Mouse (Mus musculus): ENCODE data around the gene Gjc1. TPM values are rescaled to one million over a fixed set of nuclear protein-coding genes. Genes with fewer than 3 reads are reported as not detected.
A peak's percentile ranks its signal among the peaks of the same experiment; 100 is the strongest.

Gjc1 gene
- 0.91 and 1.4 TPM in 2 replicates for polyA plus RNA-seq (2015; fragmentation: Nextera tagmentation; extraction: Ambion mirVana)

- H3K9me3 ChIP-seq (replicated peaks; ENCODE audit: control insufficient read depth, low read length), result no peaks in the 10 kb centered on the region
- H3K27ac ChIP-seq (ENCODE audit: low read length), result no peak within 1 kb of the TSS
- peak within 1 kb of the TSS; percentile 74 for H3K4me2 ChIP-seq (ENCODE audit: low read depth, low read length)
- no peaks in the 10 kb centered on the region for H3K36me3 ChIP-seq (ENCODE audit: control insufficient read depth, insufficient read depth)
- H3K4me1 ChIP-seq (ENCODE audit: control insufficient read depth, low read depth, low read length), result peaks cover 3% of the 10 kb centered on the region; the same call in 1 of the 2 replicates
- under 1% methylated on average over 79 of the region's 97 CpGs for WGBS (ENCODE audit: insufficient replicate concordance)
- H3K4me3 ChIP-seq (ENCODE audit: low read depth, low read length), result peak within 1 kb of the TSS; percentile 56
- peak within 1 kb of the TSS; percentile 21; the same call in 1 of the 2 replicates for H3K9ac ChIP-seq (ENCODE audit: low read depth, low read length)
- ATAC-seq (ENCODE audit: low read depth), result no peak
- H3K27me3 ChIP-seq (ENCODE audit: control insufficient read depth, insufficient read depth, low read depth, low read length), result peaks cover 62% of the 10 kb centered on the region
Measured at GRCm38 (mm10) chr11:102819021-102819782, at the start of gene Gjc1. Gene Gjc1 (minus strand): TSS chr11:102819700.

- no peak overlapping the region for H3K27ac ChIP-seq (ENCODE audit: low read length)
- H3K27me3 ChIP-seq (ENCODE audit: control insufficient read depth, insufficient read depth, low read depth, low read length), result no peaks in the 10 kb centered on the region
- H3K4me2 ChIP-seq (ENCODE audit: low read depth, low read length), result no peak overlapping the region
- H3K4me1 ChIP-seq (ENCODE audit: control insufficient read depth, low read depth, low read length), result no peaks in the 10 kb centered on the region
- peaks cover 50% of the 10 kb centered on the region for H3K36me3 ChIP-seq (ENCODE audit: control insufficient read depth, insufficient read depth)
- 47% methylated on average over 4 of the region's 4 CpGs for WGBS (ENCODE audit: insufficient replicate concordance)
- H3K4me3 ChIP-seq (ENCODE audit: low read depth, low read length), result no peak overlapping the region
- no peak overlapping the region for H3K9ac ChIP-seq (ENCODE audit: low read depth, low read length)
- no peaks in the 10 kb centered on the region for H3K9me3 ChIP-seq (replicated peaks; ENCODE audit: control insufficient read depth, low read length)
- no peak for ATAC-seq (ENCODE audit: low read depth)
Measured at GRCm38 (mm10) chr11:102864272-102864671, 44.8 kb upstream of the Gjc1 start.

- Histone ChIP-seq H3K9me3 (replicated peaks; ENCODE audit: control insufficient read depth, low read length) (no peaks in the 10 kb centered on the region), H3K4me1 (ENCODE audit: control insufficient read depth, low read depth, low read length) (no peaks in the 10 kb centered on the region), H3K27me3 (ENCODE audit: control insufficient read depth, insufficient read depth, low read depth, low read length) (no peaks in the 10 kb centered on the region), H3K36me3 (ENCODE audit: control insufficient read depth, insufficient read depth) (peaks cover 42% of the 10 kb centered on the region), H3K4me3 (ENCODE audit: low read depth, low read length) (no peak overlapping the region), H3K9ac (ENCODE audit: low read depth, low read length) (no peak overlapping the region), H3K4me2 (ENCODE audit: low read depth, low read length) (no peak overlapping the region), H3K27ac (ENCODE audit: low read length) (no peak overlapping the region)
- ATAC-seq (ENCODE audit: low read depth), result no peak
- WGBS (ENCODE audit: insufficient replicate concordance), result 86% methylated on average over 8 of the region's 8 CpGs
Measured at GRCm38 (mm10) chr11:102859933-102860332, 40.4 kb upstream of the Gjc1 start.

GRCm38 (mm10) chr11:102858951-102859350 lies 39.5 kb upstream of the Gjc1 start:
- no peaks in the 10 kb centered on the region for H3K4me1 ChIP-seq (ENCODE audit: control insufficient read depth, low read depth, low read length)
- no peak overlapping the region for H3K27ac ChIP-seq (ENCODE audit: low read length)
- H3K4me2 ChIP-seq (ENCODE audit: low read depth, low read length), result no peak overlapping the region
- H3K9ac ChIP-seq (ENCODE audit: low read depth, low read length), result no peak overlapping the region
- no peak overlapping the region for H3K4me3 ChIP-seq (ENCODE audit: low read depth, low read length)
- WGBS (ENCODE audit: insufficient replicate concordance), result 87% methylated on average over 11 of the region's 11 CpGs
- no peaks in the 10 kb centered on the region for H3K9me3 ChIP-seq (replicated peaks; ENCODE audit: control insufficient read depth, low read length)
- no peaks in the 10 kb centered on the region for H3K27me3 ChIP-seq (ENCODE audit: control insufficient read depth, insufficient read depth, low read depth, low read length)
- H3K36me3 ChIP-seq (ENCODE audit: control insufficient read depth, insufficient read depth), result peaks cover 45% of the 10 kb centered on the region
- ATAC-seq (ENCODE audit: low read depth), result no peak

GRCm38 (mm10) chr11:102855941-102856340 lies 36.4 kb upstream of the Gjc1 start:
- Histone ChIP-seq H3K4me1 (ENCODE audit: control insufficient read depth, low read depth, low read length) (no peaks in the 10 kb centered on the region), H3K27me3 (ENCODE audit: control insufficient read depth, insufficient read depth, low read depth, low read length) (no peaks in the 10 kb centered on the region), H3K4me2 (ENCODE audit: low read depth, low read length) (no peak overlapping the region), H3K27ac (ENCODE audit: low read length) (no peak overlapping the region), H3K9me3 (replicated peaks; ENCODE audit: control insufficient read depth, low read length) (no peaks in the 10 kb centered on the region), H3K9ac (ENCODE audit: low read depth, low read length) (no peak overlapping the region), H3K36me3 (ENCODE audit: control insufficient read depth, insufficient read depth) (peaks cover 33% of the 10 kb centered on the region), H3K4me3 (ENCODE audit: low read depth, low read length) (no peak overlapping the region)
- 77% methylated on average over 6 of the region's 6 CpGs for WGBS (ENCODE audit: insufficient replicate concordance)
- ATAC-seq (ENCODE audit: low read depth), result no peak

GRCm38 (mm10) chr11:102853760-102854159 lies 34.3 kb upstream of the Gjc1 start:
- Histone ChIP-seq H3K36me3 (ENCODE audit: control insufficient read depth, insufficient read depth) (peaks cover 34% of the 10 kb centered on the region), H3K4me3 (ENCODE audit: low read depth, low read length) (no peak overlapping the region), H3K4me1 (ENCODE audit: control insufficient read depth, low read depth, low read length) (no peaks in the 10 kb centered on the region), H3K27me3 (ENCODE audit: control insufficient read depth, insufficient read depth, low read depth, low read length) (no peaks in the 10 kb centered on the region), H3K9ac (ENCODE audit: low read depth, low read length) (no peak overlapping the region), H3K9me3 (replicated peaks; ENCODE audit: control insufficient read depth, low read length) (no peaks in the 10 kb centered on the region), H3K27ac (ENCODE audit: low read length) (no peak overlapping the region), H3K4me2 (ENCODE audit: low read depth, low read length) (no peak overlapping the region)
- ATAC-seq (ENCODE audit: low read depth), result no peak

- H3K4me3 ChIP-seq (ENCODE audit: low read depth, low read length), result no peak overlapping the region
- peaks cover 45% of the 10 kb centered on the region for H3K36me3 ChIP-seq (ENCODE audit: control insufficient read depth, insufficient read depth)
- H3K4me1 ChIP-seq (ENCODE audit: control insufficient read depth, low read depth, low read length), result no peaks in the 10 kb centered on the region
- no peak overlapping the region for H3K9ac ChIP-seq (ENCODE audit: low read depth, low read length)
- ATAC-seq (ENCODE audit: low read depth), result no peak
- WGBS (ENCODE audit: insufficient replicate concordance), result 68% methylated on average over 5 of the region's 5 CpGs
- no peaks in the 10 kb centered on the region for H3K27me3 ChIP-seq (ENCODE audit: control insufficient read depth, insufficient read depth, low read depth, low read length)
- H3K9me3 ChIP-seq (replicated peaks; ENCODE audit: control insufficient read depth, low read length), result no peaks in the 10 kb centered on the region
- no peak overlapping the region for H3K27ac ChIP-seq (ENCODE audit: low read length)
- H3K4me2 ChIP-seq (ENCODE audit: low read depth, low read length), result no peak overlapping the region
Measured at GRCm38 (mm10) chr11:102851883-102852282, 32.4 kb upstream of the Gjc1 start.

GRCm38 (mm10) chr11:102845926-102846325 lies 26.4 kb upstream of the Gjc1 start:
- H3K27me3 ChIP-seq (ENCODE audit: control insufficient read depth, insufficient read depth, low read depth, low read length), result no peaks in the 10 kb centered on the region
- H3K4me1 ChIP-seq (ENCODE audit: control insufficient read depth, low read depth, low read length), result no peaks in the 10 kb centered on the region
- H3K4me3 ChIP-seq (ENCODE audit: low read depth, low read length), result no peak overlapping the region
- H3K9ac ChIP-seq (ENCODE audit: low read depth, low read length), result no peak overlapping the region
- H3K27ac ChIP-seq (ENCODE audit: low read length), result no peak overlapping the region
- no peak overlapping the region for H3K4me2 ChIP-seq (ENCODE audit: low read depth, low read length)
- WGBS (ENCODE audit: insufficient replicate concordance), result 88% methylated on average over 10 of the region's 10 CpGs
- peaks cover 71% of the 10 kb centered on the region for H3K36me3 ChIP-seq (ENCODE audit: control insufficient read depth, insufficient read depth)
- no peaks in the 10 kb centered on the region for H3K9me3 ChIP-seq (replicated peaks; ENCODE audit: control insufficient read depth, low read length)
- ATAC-seq (ENCODE audit: low read depth), result no peak

- Histone ChIP-seq H3K4me2 (ENCODE audit: low read depth, low read length) (no peak overlapping the region), H3K9ac (ENCODE audit: low read depth, low read length) (no peak overlapping the region), H3K27me3 (ENCODE audit: control insufficient read depth, insufficient read depth, low read depth, low read length) (no peaks in the 10 kb centered on the region), H3K27ac (ENCODE audit: low read length) (no peak overlapping the region), H3K9me3 (replicated peaks; ENCODE audit: control insufficient read depth, low read length) (no peaks in the 10 kb centered on the region), H3K4me3 (ENCODE audit: low read depth, low read length) (no peak overlapping the region), H3K36me3 (ENCODE audit: control insufficient read depth, insufficient read depth) (peaks cover 36% of the 10 kb centered on the region), H3K4me1 (ENCODE audit: control insufficient read depth, low read depth, low read length) (no peaks in the 10 kb centered on the region)
- ATAC-seq (ENCODE audit: low read depth), result no peak
- 77% methylated on average over 9 of the region's 9 CpGs for WGBS (ENCODE audit: insufficient replicate concordance)
Measured at GRCm38 (mm10) chr11:102838616-102839150, 19.2 kb upstream of the Gjc1 start.

Measured in liver, embryonic 16.5 days (tissue).